Mouse (Mus musculus): Measurements from ENCODE around the gene Tsks.

GRCm38 (mm10) chr7:44895593-44896434 lies 47.2 kb upstream of the Tsks start, which contains the start of gene Fuz:
- TF ChIP-seq CTCF (IDR thresholded peaks at IDR 0.05; ENCODE audit: extremely low read depth, insufficient read depth, insufficient read length, insufficient replicate concordance) (peak; percentile 29; the same call in 1 of the 2 replicates), POLR2A (IDR thresholded peaks at IDR 0.05; ENCODE audit: low read depth, low read length) (no peak)

Data from spleen, adult 2 months (tissue).